Mouse (Mus musculus) embryonic facial prominence, embryonic 12.5 days (tissue): ENCODE results near the gene Opn1sw. TPM values are rescaled to one million over a fixed set of nuclear protein-coding genes. Genes with fewer than 3 reads are reported as not detected.

ENCODE experiments used
- ATAC-seq: fragments of 200-750 bp; cut with Nextera tagmentation; 2 replicates; pipeline ENCODE4 v1.8.0; 2017; ENCODE audit not compliant: insufficient number of reproducible peaks, insufficient read depth, low FRiP score, low TSS enrichment
- H3K27ac ChIP-seq: fragments of 300-500 bp; sonication (generic); 2 replicates; pipeline ENCODE4 v1.5.1; 2016; ENCODE audit warnings: mild to moderate bottlenecking
- H3K27me3 ChIP-seq: fragments of 300-500 bp; sonication (generic); 2 replicates; pipeline ENCODE4 v1.6.1; 2016; ENCODE audit warnings: mild to moderate bottlenecking, moderate library complexity
- H3K36me3 ChIP-seq: fragments of 300-500 bp; sonication (generic); 2 replicates; pipeline ENCODE4 v1.6.1; 2016; ENCODE audit warnings: mild to moderate bottlenecking
- H3K4me1 ChIP-seq: fragments of 300-500 bp; sonication (generic); 2 replicates; pipeline ENCODE4 v1.6.1; 2016
- H3K4me2 ChIP-seq: fragments of 300-500 bp; sonication (generic); replicated peaks from 2 replicates; pipeline ENCODE4 v1.6.1; 2016; ENCODE audit warnings: mild to moderate bottlenecking, moderate library complexity
- H3K4me3 ChIP-seq: fragments of 300-500 bp; sonication (generic); 2 replicates; pipeline ENCODE4 v1.5.1; 2016; ENCODE audit warnings: mild to moderate bottlenecking
- H3K9ac ChIP-seq: fragments of 300-500 bp; sonication (generic); 2 replicates; pipeline ENCODE4 v1.6.1; 2016; ENCODE audit warnings: mild to moderate bottlenecking, moderate library complexity
- H3K9me3 ChIP-seq: fragments of 300-500 bp; sonication (generic); 2 replicates; pipeline ENCODE4 v1.6.1; 2016; ENCODE audit warnings: mild to moderate bottlenecking, moderate library complexity
- WGBS: fragments of 180-500 bp; shearing (Covaris S2); methylation state at CpG from one replicate; pipeline ENCODE4 v1.1.7; 2016; 5-methylcytosine and 5-hydroxymethylcytosine counted together
- polyA plus RNA-seq: library from polyadenylated mRNA; unstranded; fragments of >200 nt; fragmentation: Nextera tagmentation; extraction: Ambion mirVana; gene quantifications from 2 replicates; pipeline ENCODE4 v1.2.1, GENCODE M21; 2016

Gene Opn1sw
- 0.61 and 0.90 TPM in 2 replicates for polyA plus RNA-seq

- H3K4me2 ChIP-seq, result peak within 1 kb of the TSS; percentile 41
- H3K9me3 ChIP-seq, result no peaks in the 10 kb centered on the region
- peaks cover 17% of the 10 kb centered on the region for H3K4me1 ChIP-seq
- no peak within 1 kb of the TSS for H3K27ac ChIP-seq
- H3K4me3 ChIP-seq, result peak within 1 kb of the TSS; percentile 27
- 0 out of 2 replicates have a peak, but pooled peaks cover 4% of the 10 kb centered on the region for H3K27me3 ChIP-seq
- no peak for ATAC-seq
- H3K36me3 ChIP-seq, result no peaks in the 10 kb centered on the region
- 4% methylated on average over 12 of the region's 12 CpGs for WGBS
- peak within 1 kb of the TSS; percentile 19; the same call in 1 of the 2 replicates for H3K9ac ChIP-seq
Measured at GRCm38 (mm10) chr6:29388052-29388518, at the start of gene Opn1sw. Gene Opn1sw (minus strand): TSS chr6:29388468.

GRCm38 (mm10) chr6:29436461-29436934 is 48.2 kb upstream of the Opn1sw start:
- Histone ChIP-seq H3K36me3 (peaks cover 20% of the 10 kb centered on the region; the same call in 1 of the 2 replicates), H3K4me2 (peak overlapping the region; percentile 84), H3K9me3 (no peaks in the 10 kb centered on the region), H3K4me3 (peak overlapping the region; percentile 50), H3K27me3 (peaks cover 30% of the 10 kb centered on the region), H3K27ac (peak overlapping the region; percentile 86), H3K9ac (0 out of 2 replicates have a peak overlapping the region, but pooled peaks have one; percentile 41), H3K4me1 (peaks cover 49% of the 10 kb centered on the region)
- peak; percentile 30 for ATAC-seq
- 10% methylated on average over 11 of the region's 11 CpGs for WGBS

GRCm38 (mm10) chr6:29435940-29436451 is 47.7 kb upstream of the Opn1sw start:
- 11% methylated on average over 6 of the region's 6 CpGs for WGBS
- Histone ChIP-seq H3K4me1 (peaks cover 54% of the 10 kb centered on the region), H3K36me3 (peaks cover 17% of the 10 kb centered on the region; the same call in 1 of the 2 replicates), H3K9ac (peak overlapping the region; percentile 41), H3K27ac (peak overlapping the region; percentile 86), H3K4me2 (peak overlapping the region; percentile 84), H3K9me3 (no peaks in the 10 kb centered on the region), H3K27me3 (peaks cover 33% of the 10 kb centered on the region), H3K4me3 (peak overlapping the region; percentile 50)
- peak; percentile 43 for ATAC-seq

- peak; percentile 44 for ATAC-seq
- Histone ChIP-seq H3K36me3 (0 out of 2 replicates have a peak, but pooled peaks cover 11% of the 10 kb centered on the region), H3K27me3 (peaks cover 33% of the 10 kb centered on the region), H3K4me1 (peaks cover 59% of the 10 kb centered on the region), H3K9me3 (no peaks in the 10 kb centered on the region), H3K9ac (peak overlapping the region; percentile 41), H3K4me2 (peak overlapping the region; percentile 84), H3K4me3 (peak overlapping the region; percentile 50), H3K27ac (peak overlapping the region; percentile 86)
- WGBS, result 8% methylated on average over 12 of the region's 13 CpGs
Measured at GRCm38 (mm10) chr6:29434911-29435691, 46.8 kb upstream of the Opn1sw start.

GRCm38 (mm10) chr6:29433804-29434795 is 45.8 kb upstream of the Opn1sw start:
- H3K9me3 ChIP-seq, result no peaks in the 10 kb centered on the region
- H3K9ac ChIP-seq, result peak overlapping the region; percentile 56
- 4% methylated on average over 27 of the region's 27 CpGs for WGBS
- H3K4me3 ChIP-seq, result peak overlapping the region; percentile 50
- ATAC-seq, result no peak
- H3K4me1 ChIP-seq, result peaks cover 59% of the 10 kb centered on the region
- H3K4me2 ChIP-seq, result peak overlapping the region; percentile 84
- H3K36me3 ChIP-seq, result 0 out of 2 replicates have a peak, but pooled peaks cover under 1% of the 10 kb centered on the region
- H3K27me3 ChIP-seq, result peaks cover 30% of the 10 kb centered on the region
- peak overlapping the region; percentile 86; the same call in 1 of the 2 replicates for H3K27ac ChIP-seq

- Histone ChIP-seq H3K4me3 (peak within 1 kb of the TSS; percentile 50), H3K4me1 (peaks cover 59% of the 10 kb centered on the region), H3K9ac (peak within 1 kb of the TSS; percentile 56), H3K36me3 (no peaks in the 10 kb centered on the region), H3K4me2 (peak within 1 kb of the TSS; percentile 84), H3K9me3 (no peaks in the 10 kb centered on the region), H3K27ac (peak within 1 kb of the TSS; percentile 86; the same call in 1 of the 2 replicates), H3K27me3 (peaks cover 29% of the 10 kb centered on the region)
- under 1% methylated on average over 68 of the region's 77 CpGs for WGBS
- no peak for ATAC-seq
Measured at GRCm38 (mm10) chr6:29433038-29433803, 45.0 kb upstream of the Opn1sw start, which contains the start of gene Flnc. Gene Flnc (plus strand): TSS chr6:29433256.

- H3K27me3 ChIP-seq, result peaks cover 29% of the 10 kb centered on the region
- H3K4me3 ChIP-seq, result peak overlapping the region; percentile 50
- H3K9me3 ChIP-seq, result no peaks in the 10 kb centered on the region
- peak overlapping the region; percentile 84 for H3K4me2 ChIP-seq
- peaks cover 59% of the 10 kb centered on the region for H3K4me1 ChIP-seq
- 0 out of 2 replicates have a peak overlapping the region, but pooled peaks have one; percentile 46 for H3K27ac ChIP-seq
- H3K36me3 ChIP-seq, result no peaks in the 10 kb centered on the region
- H3K9ac ChIP-seq, result peak overlapping the region; percentile 56; the same call in 1 of the 2 replicates
- no peak for ATAC-seq
Measured at GRCm38 (mm10) chr6:29432676-29433037, 44.4 kb upstream of the Opn1sw start.

- no peak overlapping the region for H3K4me2 ChIP-seq
- H3K27me3 ChIP-seq, result peaks cover 29% of the 10 kb centered on the region
- peaks cover 56% of the 10 kb centered on the region for H3K4me1 ChIP-seq
- no peak overlapping the region for H3K4me3 ChIP-seq
- no peak overlapping the region for H3K9ac ChIP-seq
- no peak for ATAC-seq
- no peak overlapping the region for H3K27ac ChIP-seq
- H3K36me3 ChIP-seq, result no peaks in the 10 kb centered on the region
- WGBS, result 48% methylated on average over 3 of the region's 3 CpGs
- H3K9me3 ChIP-seq, result no peaks in the 10 kb centered on the region
Measured at GRCm38 (mm10) chr6:29432156-29432555, 43.9 kb upstream of the Opn1sw start.

- no peak overlapping the region for H3K4me2 ChIP-seq
- 23% methylated on average over 5 of the region's 5 CpGs for WGBS
- H3K27ac ChIP-seq, result no peak overlapping the region
- H3K9ac ChIP-seq, result no peak overlapping the region; the same call in 1 of the 2 replicates
- peaks cover 51% of the 10 kb centered on the region for H3K4me1 ChIP-seq
- H3K9me3 ChIP-seq, result no peaks in the 10 kb centered on the region
- ATAC-seq, result no peak
- H3K4me3 ChIP-seq, result no peak overlapping the region
- H3K27me3 ChIP-seq, result peaks cover 29% of the 10 kb centered on the region
- no peaks in the 10 kb centered on the region for H3K36me3 ChIP-seq
Measured at GRCm38 (mm10) chr6:29431473-29431872, 43.2 kb upstream of the Opn1sw start.

- no peak overlapping the region for H3K27ac ChIP-seq
Measured at GRCm38 (mm10) chr6:29430681-29431420, 42.6 kb upstream of the Opn1sw start.

More at GRCm38 (mm10) chr6:29430681-29431420, 42.6 kb upstream of the Opn1sw start:
- no peaks in the 10 kb centered on the region for H3K9me3 ChIP-seq
- H3K27me3 ChIP-seq, result peaks cover 29% of the 10 kb centered on the region
- 42% methylated on average over 15 of the region's 15 CpGs for WGBS
- no peak overlapping the region for H3K4me2 ChIP-seq
- no peak overlapping the region; the same call in 1 of the 2 replicates for H3K9ac ChIP-seq
- H3K4me1 ChIP-seq, result peaks cover 44% of the 10 kb centered on the region
- no peak overlapping the region for H3K4me3 ChIP-seq
- ATAC-seq, result no peak
- no peaks in the 10 kb centered on the region for H3K36me3 ChIP-seq
